Mouse (Mus musculus) cerebellum, adult (tissue): ENCODE data around the gene Uap1.

Experiments
- ATAC-seq: cut with Nextera tagmentation; 2 replicates; pipeline ENCODE4 v1.9.2; 2017; ENCODE audit warnings: mild to moderate bottlenecking, moderate library complexity, mixed read lengths; ENCODE audit not compliant: insufficient number of reproducible peaks, low FRiP score, low TSS enrichment

Gene Uap1

GRCm38 (mm10) chr1:170167781-170168180 lies 7.0 kb downstream of the Uap1 start:
- no peak for ATAC-seq

GRCm38 (mm10) chr1:170164913-170165312 lies 9.8 kb downstream of the Uap1 start:
- ATAC-seq, result no peak

GRCm38 (mm10) chr1:170164053-170164614 lies 10.6 kb downstream of the Uap1 start:
- no peak for ATAC-seq

GRCm38 (mm10) chr1:170163398-170163943 lies 11.3 kb downstream of the Uap1 start:
- ATAC-seq, result no peak

GRCm38 (mm10) chr1:170161852-170162251 lies 12.9 kb downstream of the Uap1 start:
- no peak for ATAC-seq

GRCm38 (mm10) chr1:170160397-170160938 lies 14.3 kb downstream of the Uap1 start:
- ATAC-seq, result no peak

GRCm38 (mm10) chr1:170159707-170160106 lies 15.1 kb downstream of the Uap1 start:
- ATAC-seq, result no peak

GRCm38 (mm10) chr1:170155761-170156160 lies 19.0 kb downstream of the Uap1 start:
- ATAC-seq, result no peak

- ATAC-seq, result no peak
These were observed 19.5 kb downstream of the Uap1 start for GRCm38 (mm10) chr1:170155298-170155697.

- ATAC-seq, result no peak
These were observed 20.8 kb downstream of the Uap1 start for GRCm38 (mm10) chr1:170153986-170154385.

- no peak for ATAC-seq
These were observed 22.2 kb downstream of the Uap1 start for GRCm38 (mm10) chr1:170152552-170152951.

GRCm38 (mm10) chr1:170150870-170151269 lies 23.9 kb downstream of the Uap1 start:
- no peak for ATAC-seq

- no peak for ATAC-seq
These were observed 25.0 kb downstream of the Uap1 start for GRCm38 (mm10) chr1:170149756-170150155.

GRCm38 (mm10) chr1:170148536-170148935 lies 26.2 kb downstream of the Uap1 start:
- ATAC-seq, result no peak

GRCm38 (mm10) chr1:170147651-170148448 lies 26.9 kb downstream of the Uap1 start:
- no peak for ATAC-seq

- no peak for ATAC-seq
These were observed 29.2 kb downstream of the Uap1 start for GRCm38 (mm10) chr1:170145606-170146005.

- ATAC-seq, result no peak
These were observed 32.4 kb downstream of the Uap1 start for GRCm38 (mm10) chr1:170142256-170142871.

- ATAC-seq, result no peak
These were observed 33.1 kb downstream of the Uap1 start for GRCm38 (mm10) chr1:170141626-170142025.

GRCm38 (mm10) chr1:170136351-170137009 lies 38.3 kb downstream of the Uap1 start:
- ATAC-seq, result peak; percentile 96

- ATAC-seq, result no peak
These were observed 40.5 kb downstream of the Uap1 start for GRCm38 (mm10) chr1:170134264-170134663.
